Mouse (Mus musculus): ENCODE results near the gene Chuk. TPM values are rescaled to one million over a fixed set of nuclear protein-coding genes. Genes with fewer than 3 reads are reported as not detected.

Gene Chuk
- polyA plus RNA-seq, 1 experiment, result 70.0 TPM

GRCm38 (mm10) chr19:44064734-44065133, 42.5 kb downstream of the Chuk start:
- Histone ChIP-seq H3K27me3 (ENCODE audit: control insufficient read depth, insufficient read depth, low read length, poor library complexity, severe bottlenecking) (no peaks in the 10 kb centered on the region), H3K36me3 (ENCODE audit: control insufficient read depth, insufficient read depth, low read length, poor library complexity, severe bottlenecking) (peaks cover 16% of the 10 kb centered on the region), H3K4me3 (ENCODE audit: low read depth, low read length) (no peak overlapping the region), H3K4me1 (ENCODE audit: control insufficient read depth, insufficient read depth, low read length) (no peaks in the 10 kb centered on the region), H3K27ac (ENCODE audit: insufficient read depth, low read length) (no peak overlapping the region), H3K9me3 (replicated peaks; ENCODE audit: control insufficient read depth, insufficient read depth, low read length, poor library complexity, severe bottlenecking) (no peaks in the 10 kb centered on the region), H3K9ac (ENCODE audit: low read depth, poor library complexity, severe bottlenecking) (no peak overlapping the region)
- no peak for TF ChIP-seq CTCF (IDR thresholded peaks at IDR 0.05; ENCODE audit: low read depth, low read length)
- TF ChIP-seq EP300 (IDR thresholded peaks at IDR 0.05; ENCODE audit: insufficient read depth, low read depth, low read length), result no peak
- TF ChIP-seq POLR2A (IDR thresholded peaks at IDR 0.05; ENCODE audit: insufficient read depth, low read length), result no peak

GRCm38 (mm10) chr19:44063773-44064172, 43.5 kb downstream of the Chuk start:
- Histone ChIP-seq H3K9me3 (replicated peaks; ENCODE audit: control insufficient read depth, insufficient read depth, low read length, poor library complexity, severe bottlenecking) (no peaks in the 10 kb centered on the region), H3K36me3 (ENCODE audit: control insufficient read depth, insufficient read depth, low read length, poor library complexity, severe bottlenecking) (peaks cover 16% of the 10 kb centered on the region), H3K9ac (ENCODE audit: low read depth, poor library complexity, severe bottlenecking) (no peak overlapping the region), H3K4me3 (ENCODE audit: low read depth, low read length) (no peak overlapping the region), H3K4me1 (ENCODE audit: control insufficient read depth, insufficient read depth, low read length) (no peaks in the 10 kb centered on the region), H3K27ac (ENCODE audit: insufficient read depth, low read length) (no peak overlapping the region), H3K27me3 (ENCODE audit: control insufficient read depth, insufficient read depth, low read length, poor library complexity, severe bottlenecking) (no peaks in the 10 kb centered on the region)
- TF ChIP-seq POLR2A (IDR thresholded peaks at IDR 0.05; ENCODE audit: insufficient read depth, low read length), result no peak
- TF ChIP-seq EP300 (IDR thresholded peaks at IDR 0.05; ENCODE audit: insufficient read depth, low read depth, low read length), result no peak
- TF ChIP-seq CTCF (IDR thresholded peaks at IDR 0.05; ENCODE audit: low read depth, low read length), result no peak

- no peaks in the 10 kb centered on the region for H3K9me3 ChIP-seq (replicated peaks; ENCODE audit: control insufficient read depth, insufficient read depth, low read length, poor library complexity, severe bottlenecking)
- peaks cover 18% of the 10 kb centered on the region for H3K36me3 ChIP-seq (ENCODE audit: control insufficient read depth, insufficient read depth, low read length, poor library complexity, severe bottlenecking)
- H3K27ac ChIP-seq (ENCODE audit: insufficient read depth, low read length), result no peak overlapping the region
- H3K4me3 ChIP-seq (ENCODE audit: low read depth, low read length), result no peak overlapping the region
- TF ChIP-seq EP300 (IDR thresholded peaks at IDR 0.05; ENCODE audit: insufficient read depth, low read depth, low read length) (no peak), POLR2A (IDR thresholded peaks at IDR 0.05; ENCODE audit: insufficient read depth, low read length) (no peak), CTCF (IDR thresholded peaks at IDR 0.05; ENCODE audit: low read depth, low read length) (no peak)
- no peak overlapping the region for H3K9ac ChIP-seq (ENCODE audit: low read depth, poor library complexity, severe bottlenecking)
- no peaks in the 10 kb centered on the region for H3K27me3 ChIP-seq (ENCODE audit: control insufficient read depth, insufficient read depth, low read length, poor library complexity, severe bottlenecking)
- H3K4me1 ChIP-seq (ENCODE audit: control insufficient read depth, insufficient read depth, low read length), result no peaks in the 10 kb centered on the region
Observed at GRCm38 (mm10) chr19:44060226-44060625, 47.1 kb downstream of the Chuk start.

- Histone ChIP-seq H3K27ac (ENCODE audit: insufficient read depth, low read length) (no peak overlapping the region), H3K4me1 (ENCODE audit: control insufficient read depth, insufficient read depth, low read length) (no peaks in the 10 kb centered on the region), H3K9me3 (replicated peaks; ENCODE audit: control insufficient read depth, insufficient read depth, low read length, poor library complexity, severe bottlenecking) (no peaks in the 10 kb centered on the region), H3K36me3 (ENCODE audit: control insufficient read depth, insufficient read depth, low read length, poor library complexity, severe bottlenecking) (peaks cover 21% of the 10 kb centered on the region), H3K9ac (ENCODE audit: low read depth, poor library complexity, severe bottlenecking) (no peak overlapping the region), H3K4me3 (ENCODE audit: low read depth, low read length) (no peak overlapping the region), H3K27me3 (ENCODE audit: control insufficient read depth, insufficient read depth, low read length, poor library complexity, severe bottlenecking) (no peaks in the 10 kb centered on the region)
- TF ChIP-seq EP300 (IDR thresholded peaks at IDR 0.05; ENCODE audit: insufficient read depth, low read depth, low read length), result no peak
- no peak for TF ChIP-seq CTCF (IDR thresholded peaks at IDR 0.05; ENCODE audit: low read depth, low read length)
- no peak for TF ChIP-seq POLR2A (IDR thresholded peaks at IDR 0.05; ENCODE audit: insufficient read depth, low read length)
Observed at GRCm38 (mm10) chr19:44055173-44055826, 52.0 kb downstream of the Chuk start.

DNA sequence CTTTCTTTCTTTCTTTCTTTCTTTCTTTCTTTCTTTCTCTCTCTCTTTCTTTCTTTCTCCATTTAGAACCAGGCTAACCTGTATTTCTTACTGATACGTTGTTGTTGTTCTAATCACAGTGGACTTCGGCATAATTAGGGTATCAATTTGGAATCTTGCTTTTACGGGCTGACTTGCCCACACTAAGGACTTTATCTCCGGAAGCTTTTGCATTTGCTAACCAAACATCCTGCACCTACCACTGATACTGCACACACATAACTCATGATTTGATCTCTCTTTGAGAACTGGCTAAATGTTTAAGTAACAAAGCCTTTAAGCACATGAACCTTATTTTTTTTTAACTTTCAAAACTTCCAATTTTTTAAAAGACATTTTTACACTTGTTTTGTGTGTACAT, 56.9 kb downstream of the Chuk start:
- H3K27me3 ChIP-seq (ENCODE audit: control insufficient read depth, insufficient read depth, low read length, poor library complexity, severe bottlenecking), result no peaks in the 10 kb centered on the region
- no peak overlapping the region for H3K4me3 ChIP-seq (ENCODE audit: low read depth, low read length)
- TF ChIP-seq EP300 (IDR thresholded peaks at IDR 0.05; ENCODE audit: insufficient read depth, low read depth, low read length), result no peak
- TF ChIP-seq POLR2A (IDR thresholded peaks at IDR 0.05; ENCODE audit: insufficient read depth, low read length), result no peak
- TF ChIP-seq CTCF (IDR thresholded peaks at IDR 0.05; ENCODE audit: low read depth, low read length), result no peak
- no peak overlapping the region for H3K27ac ChIP-seq (ENCODE audit: insufficient read depth, low read length)
- no peaks in the 10 kb centered on the region for H3K9me3 ChIP-seq (replicated peaks; ENCODE audit: control insufficient read depth, insufficient read depth, low read length, poor library complexity, severe bottlenecking)
- no peak overlapping the region for H3K9ac ChIP-seq (ENCODE audit: low read depth, poor library complexity, severe bottlenecking)
- H3K36me3 ChIP-seq (ENCODE audit: control insufficient read depth, insufficient read depth, low read length, poor library complexity, severe bottlenecking), result peaks cover 17% of the 10 kb centered on the region
- peaks cover 1% of the 10 kb centered on the region for H3K4me1 ChIP-seq (ENCODE audit: control insufficient read depth, insufficient read depth, low read length)

- H3K36me3 ChIP-seq (ENCODE audit: control insufficient read depth, insufficient read depth, low read length, poor library complexity, severe bottlenecking), result peaks cover 17% of the 10 kb centered on the region
- peak overlapping the region; percentile 89 for H3K27ac ChIP-seq (ENCODE audit: insufficient read depth, low read length)
- no peaks in the 10 kb centered on the region for H3K27me3 ChIP-seq (ENCODE audit: control insufficient read depth, insufficient read depth, low read length, poor library complexity, severe bottlenecking)
- TF ChIP-seq POLR2A (IDR thresholded peaks at IDR 0.05; ENCODE audit: insufficient read depth, low read length) (no peak), EP300 (IDR thresholded peaks at IDR 0.05; ENCODE audit: insufficient read depth, low read depth, low read length) (no peak), CTCF (IDR thresholded peaks at IDR 0.05; ENCODE audit: low read depth, low read length) (no peak)
- no peak overlapping the region for H3K4me3 ChIP-seq (ENCODE audit: low read depth, low read length)
- H3K9ac ChIP-seq (ENCODE audit: low read depth, poor library complexity, severe bottlenecking), result no peak overlapping the region
- H3K4me1 ChIP-seq (ENCODE audit: control insufficient read depth, insufficient read depth, low read length), result peaks cover 1% of the 10 kb centered on the region
- no peaks in the 10 kb centered on the region for H3K9me3 ChIP-seq (replicated peaks; ENCODE audit: control insufficient read depth, insufficient read depth, low read length, poor library complexity, severe bottlenecking)
Observed at GRCm38 (mm10) chr19:44049282-44049681, 58.0 kb downstream of the Chuk start.
